Mouse (Mus musculus) thymus, postnatal 36 days (tissue): ENCODE results near the gene Plpp7.

Experiments
- DNase-seq, 2 experiments: peaks; one replicate each; pipeline ENCODE4 v3.0.0; 2022; ENCODE audit warnings: mixed read lengths in 2 of 2

Plpp7 gene

DNA sequence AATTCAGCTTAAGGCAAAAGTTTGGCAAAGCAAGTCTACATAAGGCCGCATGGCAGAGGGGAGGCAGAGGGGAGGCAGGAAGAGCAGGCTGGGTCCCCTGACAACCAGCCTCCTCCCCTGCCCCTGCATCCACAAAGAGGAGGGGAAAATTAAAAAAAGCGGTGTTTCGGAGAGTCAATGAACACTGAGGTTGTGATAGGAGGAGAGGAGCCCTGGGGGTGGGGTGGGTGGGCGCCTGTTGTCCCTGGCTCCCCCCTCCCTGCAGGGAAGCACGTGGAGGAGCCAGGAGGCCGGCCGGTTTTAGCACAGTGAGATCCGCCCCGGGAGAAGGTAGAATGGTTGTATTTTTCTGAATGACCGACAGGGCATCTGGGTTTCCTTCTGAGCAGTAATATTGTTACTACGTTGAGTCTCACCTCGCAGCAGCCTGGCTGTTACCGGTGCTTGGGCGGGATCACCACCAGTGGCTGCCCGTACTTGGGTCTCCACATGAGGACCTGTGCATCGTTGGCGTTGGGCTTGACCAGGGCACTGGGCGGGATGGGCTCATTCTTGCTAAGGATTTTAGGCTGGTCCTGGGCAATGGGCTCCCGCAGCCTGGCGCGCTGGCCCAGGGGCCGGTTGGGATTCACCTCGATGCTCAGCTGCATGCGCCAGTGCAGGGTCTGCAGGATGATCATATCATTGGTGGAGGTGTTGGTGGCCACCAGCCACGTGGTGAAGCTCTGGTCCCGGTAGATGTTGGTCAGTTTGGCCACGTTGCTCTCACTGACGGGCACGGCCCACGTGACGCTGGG is 26.3 kb upstream of the Plpp7 start:
- peak in 1 of 2 experiments; percentile 31 for DNase-seq

GRCm38 (mm10) chr2:32070747-32071146 is 24.6 kb upstream of the Plpp7 start:
- peak in 1 of 2 experiments; percentile 12 for DNase-seq

- no peak for DNase-seq
Observed at GRCm38 (mm10) chr2:32074404-32074803, 20.9 kb upstream of the Plpp7 start.

DNA sequence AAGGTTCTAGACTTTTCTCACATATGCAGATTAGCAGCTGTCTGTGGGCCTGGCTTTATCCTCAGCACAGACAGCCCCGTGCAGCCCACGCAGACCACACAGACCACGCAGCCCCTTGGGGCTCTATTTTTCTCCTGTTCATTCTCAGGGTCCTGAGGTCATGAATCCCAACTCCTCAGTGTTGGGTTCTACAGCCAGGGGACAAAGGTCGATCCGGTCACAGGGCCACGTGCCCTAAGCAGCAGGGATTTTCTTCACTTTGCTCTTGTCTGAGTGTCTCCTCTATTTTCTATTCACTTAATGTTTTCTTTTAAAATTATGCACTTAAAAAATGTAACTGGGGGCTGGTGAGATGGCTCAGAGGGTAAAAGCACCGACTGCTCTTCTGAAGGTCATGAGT is 20.0 kb upstream of the Plpp7 start:
- no peak for DNase-seq

DNA sequence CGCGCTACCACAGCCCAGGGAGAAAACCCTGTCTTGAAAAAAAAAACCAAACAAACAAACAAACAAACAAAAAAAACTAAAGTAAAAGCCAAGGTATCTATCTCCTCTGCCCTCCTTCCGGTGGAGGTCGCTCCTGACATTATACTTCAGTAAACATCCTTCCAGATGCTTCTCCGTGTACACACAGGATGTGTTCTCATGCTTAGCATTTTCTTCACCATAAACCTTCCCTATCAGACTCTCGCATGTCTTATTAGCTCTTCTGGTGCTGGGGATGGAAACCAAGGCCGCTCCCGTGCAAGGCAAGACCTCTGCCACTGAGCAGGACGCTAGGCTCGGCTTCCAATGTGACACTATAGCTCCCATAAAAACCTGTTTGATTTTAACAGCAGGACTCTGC is 17.6 kb upstream of the Plpp7 start:
- DNase-seq = peak in 1 of 2 experiments; percentile 45

GRCm38 (mm10) chr2:32078522-32078921 is 16.8 kb upstream of the Plpp7 start:
- peak; percentile 81 to 89 for DNase-seq

GRCm38 (mm10) chr2:32079191-32079725 is 16.1 kb upstream of the Plpp7 start:
- peak; percentile 37 to 47 for DNase-seq

DNA sequence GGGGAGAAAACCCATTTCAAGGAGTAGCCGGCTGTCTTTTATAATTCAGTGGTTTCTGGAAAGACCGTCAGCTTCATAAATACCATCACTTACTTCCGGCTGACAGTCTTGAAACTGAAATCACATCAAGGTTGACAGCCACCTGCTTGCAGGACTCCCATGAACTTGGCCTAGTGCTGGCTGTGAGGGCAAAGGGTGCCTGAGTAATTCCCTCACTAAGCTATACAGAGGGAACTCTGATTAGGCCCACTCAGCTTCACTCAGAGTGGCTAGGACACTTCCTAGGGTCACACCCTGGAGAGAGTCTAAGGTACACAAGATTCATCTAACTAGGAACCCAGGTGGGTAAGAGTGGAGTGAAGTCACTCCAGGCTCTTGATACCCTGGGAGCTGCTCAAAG is 14.6 kb upstream of the Plpp7 start:
- DNase-seq = peak; percentile 36 to 42

DNA sequence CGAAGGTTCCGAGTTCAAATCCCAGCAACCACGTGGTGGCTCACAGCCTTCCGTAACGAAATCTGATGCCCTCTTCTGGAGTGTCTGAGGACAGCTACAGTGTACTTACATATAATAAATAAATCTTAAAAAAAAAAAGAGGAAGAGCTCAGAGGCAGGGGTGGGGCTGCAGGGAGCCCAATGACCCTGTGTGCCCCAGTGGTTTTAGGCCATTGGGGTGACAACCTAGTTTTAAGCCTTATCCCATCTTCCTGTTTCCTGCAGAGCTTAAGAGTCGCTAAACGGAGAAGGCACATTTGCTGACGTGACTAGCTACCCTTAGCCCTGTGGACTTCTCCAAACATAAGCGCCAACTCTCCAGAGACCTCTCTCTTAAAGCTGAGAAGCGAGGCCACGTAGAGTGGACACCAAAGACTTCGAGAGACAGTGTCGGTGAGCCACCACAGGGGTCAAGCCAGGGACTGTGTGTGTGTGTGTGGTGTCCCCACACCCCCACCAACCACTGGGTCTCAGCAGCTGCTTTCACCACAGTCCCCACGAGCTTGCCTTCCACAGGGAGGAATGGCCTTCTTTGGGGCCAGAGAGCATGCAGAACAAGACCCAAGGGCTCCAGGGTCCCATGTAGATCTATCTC is 13.9 kb upstream of the Plpp7 start:
- peak in 1 of 2 experiments; percentile 56 for DNase-seq

GRCm38 (mm10) chr2:32082229-32082628 is 13.1 kb upstream of the Plpp7 start:
- DNase-seq = peak in 1 of 2 experiments; percentile 47

- DNase-seq = peak; percentile 86 to 89
Observed at GRCm38 (mm10) chr2:32083159-32084011, 11.9 kb upstream of the Plpp7 start.

DNA sequence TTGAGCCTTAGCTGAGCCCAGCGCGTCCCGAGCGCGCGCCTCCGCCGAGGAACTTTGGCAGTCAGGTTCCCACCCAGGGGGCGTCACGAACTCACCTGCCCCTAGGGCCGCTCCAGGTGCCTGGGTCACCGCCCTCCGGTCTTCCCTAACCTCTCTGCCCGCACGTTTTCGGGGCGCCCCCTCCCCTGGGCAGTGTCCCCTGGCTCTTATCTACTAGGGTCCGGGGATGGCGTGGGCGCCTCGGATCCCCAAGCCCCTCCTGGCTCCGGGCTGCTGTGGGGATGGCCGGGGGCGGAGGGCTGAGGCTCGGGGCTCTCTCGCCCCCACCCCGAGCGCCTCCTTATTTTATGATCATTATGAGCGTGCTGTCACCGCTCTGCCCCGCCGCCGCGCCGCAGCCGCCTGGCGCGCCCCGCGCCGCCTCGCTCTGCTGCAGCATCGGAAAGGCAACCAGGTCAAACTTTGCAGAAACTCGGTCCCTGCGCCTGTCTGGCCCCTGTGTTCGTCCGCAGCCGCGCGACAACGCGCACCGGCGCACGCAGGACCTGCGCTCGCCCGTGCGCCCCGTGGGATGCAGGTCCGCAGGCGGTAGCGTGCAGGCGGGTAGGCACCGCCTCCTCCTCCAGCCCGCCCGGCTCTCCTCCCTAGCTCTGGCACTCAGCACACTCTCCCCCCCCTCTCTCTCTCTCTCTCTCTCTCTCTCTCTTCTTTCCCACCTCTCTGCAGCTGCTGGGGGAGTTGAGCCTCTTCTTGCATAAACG is 11.0 kb upstream of the Plpp7 start, which contains the start of gene Fam78a:
TSS of gene Fam78a (minus strand) at position 747 of the 761 bp plus-strand sequence.
- peak; percentile 71 to 84 for DNase-seq

DNA sequence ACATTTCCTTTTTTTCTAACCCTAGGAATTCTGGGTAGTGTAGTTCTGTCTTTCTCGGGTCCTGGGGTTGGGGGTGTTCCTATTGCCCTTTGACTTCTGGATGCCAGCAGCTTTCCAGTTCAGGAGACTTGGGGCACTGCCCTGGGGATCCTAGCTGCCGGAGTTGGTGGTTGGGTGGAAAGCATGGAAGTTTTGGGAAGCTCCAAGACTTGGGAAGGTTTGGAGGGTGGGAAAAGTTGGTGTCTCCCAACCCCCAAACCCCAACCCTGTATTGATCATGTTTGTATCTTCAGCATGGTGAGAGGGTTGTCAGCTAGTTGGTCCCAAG is 10.5 kb upstream of the Plpp7 start:
- no peak for DNase-seq

DNA sequence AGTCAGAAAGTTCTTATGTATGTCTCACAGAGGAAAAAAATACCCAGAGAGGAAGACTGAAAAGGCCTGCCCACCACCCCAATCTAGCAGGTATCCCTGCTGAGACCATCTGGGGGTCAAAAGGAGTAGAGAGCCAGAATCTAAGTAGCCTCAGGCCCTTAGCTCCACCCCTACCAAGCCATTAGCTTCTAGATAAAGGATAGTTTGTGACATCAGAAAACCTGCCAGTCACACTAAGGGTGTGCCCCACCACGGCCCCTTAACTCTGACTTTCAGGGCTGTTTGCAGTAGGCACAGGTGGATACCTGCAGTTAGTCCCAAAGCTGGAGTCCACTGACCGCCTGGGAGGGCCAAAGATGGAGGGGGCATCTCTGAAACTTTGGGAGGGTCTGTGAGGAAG is 10.1 kb upstream of the Plpp7 start:
- peak in 1 of 2 experiments; percentile 46 for DNase-seq

DNA sequence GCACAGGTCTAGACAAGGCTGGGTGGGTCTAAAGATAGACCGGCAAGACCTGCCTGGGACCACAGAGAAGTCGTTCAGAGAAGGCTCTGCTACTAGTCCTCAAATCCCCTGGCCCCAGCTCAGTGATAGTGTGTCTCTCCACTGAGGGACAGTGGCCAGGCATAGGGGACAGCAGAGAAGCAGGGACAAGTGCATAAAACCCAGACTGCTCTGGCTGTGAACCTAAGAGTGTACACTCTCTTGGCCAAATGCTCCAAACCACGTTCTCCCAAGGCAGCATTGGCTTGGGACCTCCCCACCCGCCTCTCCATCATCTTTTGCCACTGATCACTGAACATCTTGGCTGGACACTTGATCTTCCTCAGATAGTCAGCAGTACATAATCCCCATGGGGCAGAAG is 7.7 kb upstream of the Plpp7 start:
- no peak for DNase-seq

GRCm38 (mm10) chr2:32088372-32088981 is 6.9 kb upstream of the Plpp7 start:
- peak; percentile 26 to 38 for DNase-seq

GRCm38 (mm10) chr2:32089606-32090005 is 5.7 kb upstream of the Plpp7 start:
- no peak for DNase-seq

- no peak for DNase-seq
Observed at GRCm38 (mm10) chr2:32090145-32090544, 5.2 kb upstream of the Plpp7 start.

GRCm38 (mm10) chr2:32091956-32092355 is 3.4 kb upstream of the Plpp7 start:
- DNase-seq = no peak

- DNase-seq = no peak
Observed at GRCm38 (mm10) chr2:32094001-32094707, 1.2 kb upstream of the Plpp7 start.

DNA sequence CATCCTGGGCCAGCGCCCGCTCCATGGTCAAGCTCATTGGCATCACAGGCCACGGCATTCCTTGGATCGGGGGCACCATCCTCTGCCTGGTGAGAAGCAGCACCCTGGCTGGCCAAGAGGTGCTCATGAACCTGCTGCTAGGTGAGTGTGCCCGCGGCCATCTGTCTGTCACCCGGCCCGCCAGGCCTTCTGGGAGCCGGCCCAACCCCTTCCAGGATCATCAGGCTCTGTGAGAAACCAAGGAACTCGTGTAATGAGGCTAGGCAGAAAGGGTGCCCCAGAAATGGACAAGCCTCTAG is 743 bp downstream of the Plpp7 start:
- no peak for DNase-seq
